9 mouse cellular contexts compared by ENCODE assay signal in genomic region chr9:116060691-116061090, GRCm38 (mm10).
A peak's percentile ranks its signal among the peaks of the same experiment; 100 is the strongest.
DNase-seq lines count a peak whose midpoint lies in the region; ATAC-seq and TF ChIP-seq lines count a peak whose summit lies in the region.
"Had no signal": no experiment of that assay in that cellular context is flagged by ENCODE, and none has a peak within 500 bp of the region (broad histone marks: within the 10 kb centered on the region; RNA-seq: fewer than 3 reads in every experiment).

No protein-coding gene starts in this region.

- no peak overlapping the region for H3K4me3 ChIP-seq in hindbrain, embryonic 14.5 days (replicated peaks; ENCODE audit: low read length)
- no peak overlapping the region for H3K4me3 ChIP-seq in hindbrain, embryonic 12.5 days
- H3K4me3 ChIP-seq in embryonic fibroblast, embryonic 13.5 days (ENCODE audit: insufficient read depth, low read length): no peak overlapping the region
- no peak overlapping the region for H3K4me3 ChIP-seq in stomach, postnatal 0 days (ENCODE audit: low read depth, low read length)
- H3K4me3 ChIP-seq: erythroblast, embryonic 14.5 days had no signal

- no peak overlapping the region for H3K9ac ChIP-seq in hindbrain, embryonic 14.5 days
- no peak overlapping the region for H3K9ac ChIP-seq in hindbrain, embryonic 12.5 days
- H3K9ac ChIP-seq in stomach, postnatal 0 days (ENCODE audit: low read length): no peak overlapping the region

- ATAC-seq in hindbrain, embryonic 14.5 days (ENCODE audit: low FRiP score): no peak
- ATAC-seq in hindbrain, embryonic 12.5 days (ENCODE audit: low FRiP score): no peak
- ATAC-seq in stomach, postnatal 0 days (ENCODE audit: low FRiP score, low TSS enrichment): no peak

- 17% methylated on average over 4 of the region's 4 CpGs for WGBS in hindbrain, embryonic 14.5 days
- WGBS in hindbrain, embryonic 12.5 days: 15% methylated on average over 4 of the region's 4 CpGs
- 10% methylated on average over 4 of the region's 4 CpGs for WGBS in stomach, postnatal 0 days

- DNase-seq in hindbrain, embryonic 14.5 days (ENCODE audit: low spot score): peak; percentile 45
- peak; percentile 29 for DNase-seq in thymus, postnatal 4 days
- DNase-seq in thymus, adult 18-20 months: no peak
- DNase-seq in stomach, postnatal 0 days (ENCODE audit: low spot score): no peak
- no peak for DNase-seq in layer of hippocampus, postnatal 14 days (ENCODE audit: low spot score in 2 of 2)
- DNase-seq in frontal cortex, postnatal 10 days (ENCODE audit: low spot score in 2 of 2): no peak

- H3K4me2 ChIP-seq in hindbrain, embryonic 14.5 days (replicated peaks): no peak overlapping the region
- H3K4me2 ChIP-seq in hindbrain, embryonic 12.5 days (replicated peaks): no peak overlapping the region
- H3K4me2 ChIP-seq in stomach, postnatal 0 days (replicated peaks; ENCODE audit: low read depth): no peak overlapping the region

- H3K27ac ChIP-seq in hindbrain, embryonic 14.5 days: no peak overlapping the region
- H3K27ac ChIP-seq in hindbrain, embryonic 12.5 days: no peak overlapping the region
- H3K27ac ChIP-seq in embryonic fibroblast, embryonic 13.5 days (ENCODE audit: insufficient read depth, low read length): no peak overlapping the region
- H3K27ac ChIP-seq in stomach, postnatal 0 days (replicated peaks): no peak overlapping the region

- no peaks in the 10 kb centered on the region for H3K9me3 ChIP-seq in hindbrain, embryonic 14.5 days (ENCODE audit: control insufficient read depth, low read length)
- H3K9me3 ChIP-seq in hindbrain, embryonic 12.5 days (replicated peaks): no peaks in the 10 kb centered on the region
- no peaks in the 10 kb centered on the region for H3K9me3 ChIP-seq in stomach, postnatal 0 days (ENCODE audit: control insufficient read depth, low read length)

- TF ChIP-seq POLR2A in embryonic fibroblast, embryonic 13.5 days (IDR thresholded peaks at IDR 0.05; ENCODE audit: low read depth, low read length): no peak

- no peaks in the 10 kb centered on the region for H3K36me3 ChIP-seq in hindbrain, embryonic 14.5 days (replicated peaks; ENCODE audit: control insufficient read depth, insufficient read depth)
- H3K36me3 ChIP-seq in hindbrain, embryonic 12.5 days: no peaks in the 10 kb centered on the region
- H3K36me3 ChIP-seq in stomach, postnatal 0 days (ENCODE audit: control insufficient read depth, insufficient read depth, low read length): no peaks in the 10 kb centered on the region

- no peaks in the 10 kb centered on the region for H3K27me3 ChIP-seq in hindbrain, embryonic 14.5 days (ENCODE audit: control insufficient read depth, insufficient read depth, low read length)
- H3K27me3 ChIP-seq in hindbrain, embryonic 12.5 days: no peaks in the 10 kb centered on the region
- H3K27me3 ChIP-seq in stomach, postnatal 0 days (ENCODE audit: control insufficient read depth, insufficient read depth, low read length): no peaks in the 10 kb centered on the region

- peak; percentile 44; the same call in 1 of the 2 replicates for TF ChIP-seq CTCF in embryonic fibroblast, embryonic 13.5 days (IDR thresholded peaks at IDR 0.05; ENCODE audit: borderline replicate concordance, insufficient read depth, low read length)
- TF ChIP-seq CTCF in stomach, postnatal 0 days (IDR thresholded peaks at IDR 0.05; ENCODE audit: low read depth): peak; percentile 88

- H3K4me1 ChIP-seq in hindbrain, embryonic 14.5 days (replicated peaks; ENCODE audit: control insufficient read depth, insufficient read depth, low read length): no peaks in the 10 kb centered on the region
- no peaks in the 10 kb centered on the region for H3K4me1 ChIP-seq in hindbrain, embryonic 12.5 days
- no peaks in the 10 kb centered on the region for H3K4me1 ChIP-seq in embryonic fibroblast, embryonic 13.5 days (ENCODE audit: control insufficient read depth, insufficient read depth, low read length)
- no peaks in the 10 kb centered on the region for H3K4me1 ChIP-seq in stomach, postnatal 0 days (replicated peaks; ENCODE audit: control insufficient read depth, insufficient read depth)

- no peak for TF ChIP-seq EP300 in stomach, postnatal 0 days (optimal IDR thresholded peaks at IDR 0.05)

Comparison
In these comparisons a context has a peak if more than half of its experiments do, and no peak if none do; other contexts are left out.
1. DNase-seq: peak in hindbrain, embryonic 14.5 days (single experiment) and thymus, postnatal 4 days (single experiment); none in thymus, adult 18-20 months (0 of 2), stomach, postnatal 0 days (single experiment), layer of hippocampus, postnatal 14 days (0 of 2) and frontal cortex, postnatal 10 days (0 of 2).